Mouse (Mus musculus) MEL (cell line): Measurements from ENCODE around the gene Irs2. TPM values are rescaled to one million over a fixed set of nuclear protein-coding genes. Genes with fewer than 3 reads are reported as not detected.

Experiments used
- DNase-seq: peaks from one replicate; pipeline ENCODE4 v3.0.0; 2011; ENCODE audit warnings: low read depth, low spot score
- H3K27ac ChIP-seq: 2 replicates; pipeline ENCODE4 v1.5.1; 2012; ENCODE audit warnings: low read depth, mild to moderate bottlenecking, control low read depth, low read length, moderate library complexity; ENCODE audit not compliant: control insufficient read depth
- H3K27me3 ChIP-seq, 2 experiments: fragments of 150-350 bp in 1 of 2; sonication (generic) in 1 of 2; 2 replicates each; pipeline ENCODE4 v1.6.1; 2012; ENCODE audit warnings: low read length in 2 of 2, mild to moderate bottlenecking in 2 of 2, improper control_type of control experiment in 1 of 2, moderate library complexity in 1 of 2; ENCODE audit not compliant: insufficient read depth in 2 of 2, control insufficient read depth in 1 of 2
- H3K36me3 ChIP-seq, 2 experiments: 2 replicates each; pipeline ENCODE4 v1.6.1; 2012 to 2014; ENCODE audit warnings: low read length in 2 of 2, improper control_type of control experiment in 1 of 2, inconsistent platforms in 1 of 2, mild to moderate bottlenecking in 1 of 2; ENCODE audit not compliant: insufficient read depth in 2 of 2, control insufficient read depth in 1 of 2
- H3K4me1 ChIP-seq, 2 experiments: fragments of 150-350 bp in 1 of 2; sonication (generic) in 1 of 2; 2 replicates each; pipeline ENCODE4 v1.6.1; 2012; ENCODE audit warnings: low read length in 2 of 2, improper control_type of control experiment in 1 of 2, mild to moderate bottlenecking in 1 of 2; ENCODE audit not compliant: insufficient read depth in 2 of 2, control insufficient read depth in 1 of 2
- H3K4me3 ChIP-seq, 2 experiments: fragments of 150-350 bp in 1 of 2; sonication (generic) in 1 of 2; 2 replicates each; pipeline ENCODE4 v1.5.1; 2012; ENCODE audit warnings: low read depth in 2 of 2, low read length in 2 of 2, mild to moderate bottlenecking in 2 of 2, moderate library complexity in 2 of 2, control low read depth in 1 of 2, improper control_type of control experiment in 1 of 2; ENCODE audit not compliant: control insufficient read depth in 1 of 2, insufficient read depth in 1 of 2
- H3K79me2 ChIP-seq: 2 replicates; pipeline ENCODE4 v1.6.1; 2012; ENCODE audit warnings: mild to moderate bottlenecking, low read length, moderate library complexity; ENCODE audit not compliant: control insufficient read depth, poor library complexity, insufficient read depth
- H3K9ac ChIP-seq: 2 replicates; pipeline ENCODE4 v1.6.1; 2012; ENCODE audit warnings: low read depth, mild to moderate bottlenecking, control low read depth, low read length, moderate library complexity; ENCODE audit not compliant: control insufficient read depth, poor library complexity, severe bottlenecking
- H3K9me3 ChIP-seq: fragments of 150-350 bp; sonication (generic); replicated peaks from 2 replicates; pipeline ENCODE4 v1.6.1; 2012; ENCODE audit warnings: mild to moderate bottlenecking, low read length, improper control_type of control experiment, moderate library complexity; ENCODE audit not compliant: insufficient read depth
- BHLHE40 ChIP-seq: IDR thresholded peaks from 2 replicates; pipeline ENCODE4 v1.6.1; 2012; ENCODE audit warnings: low read depth, mild to moderate bottlenecking, inconsistent platforms, low read length, improper control_type of control experiment, borderline replicate concordance
- CHD1 ChIP-seq: IDR thresholded peaks from 2 replicates; pipeline ENCODE4 v1.6.1; 2012; ENCODE audit warnings: low read depth, mild to moderate bottlenecking, inconsistent platforms, low read length, improper control_type of control experiment
- CHD2 ChIP-seq: IDR thresholded peaks from 2 replicates; pipeline ENCODE4 v1.6.1; 2011; ENCODE audit warnings: low read length, improper control_type of control experiment
- CTCF ChIP-seq, 3 experiments: IDR thresholded peaks in 2 of 3; conservative IDR thresholded peaks in 1 of 3; 2 replicates each; pipeline ENCODE4 v1.5.1; 2011 to 2012; ENCODE audit warnings: low read length in 3 of 3, low read depth in 2 of 3, mild to moderate bottlenecking in 2 of 3, improper control_type of control experiment in 1 of 3, inconsistent platforms in 1 of 3, mixed read lengths in 1 of 3, moderate library complexity in 1 of 3; ENCODE audit not compliant: control insufficient read depth in 1 of 3, insufficient read depth in 1 of 3, poor library complexity in 1 of 3, severe bottlenecking in 1 of 3
- E2F4 ChIP-seq: IDR thresholded peaks from 2 replicates; pipeline ENCODE4 v1.6.1; 2011; ENCODE audit warnings: low read depth, low read length, improper control_type of control experiment, borderline replicate concordance
- GABPA ChIP-seq: IDR thresholded peaks from 2 replicates; pipeline ENCODE4 v1.6.1; 2012; ENCODE audit warnings: low read depth, mild to moderate bottlenecking, inconsistent platforms, low read length, improper control_type of control experiment, moderate library complexity
- HCFC1 ChIP-seq: IDR thresholded peaks from 2 replicates; pipeline ENCODE4 v1.6.1; 2012; ENCODE audit warnings: low read depth, mild to moderate bottlenecking, inconsistent platforms, low read length, improper control_type of control experiment, moderate library complexity
- JUND ChIP-seq: IDR thresholded peaks from 2 replicates; pipeline ENCODE4 v1.6.1; 2011; ENCODE audit warnings: low read depth, mild to moderate bottlenecking, improper control_type of control experiment, low read length
- KAT2A ChIP-seq: conservative IDR thresholded peaks from 2 replicates; pipeline ENCODE4 v1.6.1; 2012; ENCODE audit warnings: low read depth, low read length, improper control_type of control experiment, inconsistent platforms
- MAZ ChIP-seq: IDR thresholded peaks from 2 replicates; pipeline ENCODE4 v1.6.1; 2012; ENCODE audit warnings: low read depth, mild to moderate bottlenecking, inconsistent platforms, low read length, improper control_type of control experiment
- MEF2A ChIP-seq: IDR thresholded peaks from 2 replicates; pipeline ENCODE4 v1.6.1; 2014; ENCODE audit warnings: low read depth, mild to moderate bottlenecking, inconsistent platforms, low read length, improper control_type of control experiment; ENCODE audit not compliant: poor library complexity, insufficient replicate concordance, severe bottlenecking; ENCODE audit errors: extremely low read depth
- MXI1 ChIP-seq: IDR thresholded peaks from 2 replicates; pipeline ENCODE4 v1.6.1; 2011; ENCODE audit warnings: mild to moderate bottlenecking, low read depth, low read length, improper control_type of control experiment
- MYB ChIP-seq: IDR thresholded peaks from 2 replicates; pipeline ENCODE4 v1.6.1; 2011; ENCODE audit warnings: mild to moderate bottlenecking, low read depth, low read length, improper control_type of control experiment
- NELFE ChIP-seq: IDR thresholded peaks from 2 replicates; pipeline ENCODE4 v1.6.1; 2011; ENCODE audit warnings: low read depth, low read length, improper control_type of control experiment
- NRF1 ChIP-seq: IDR thresholded peaks from 2 replicates; pipeline ENCODE4 v1.6.1; 2014; ENCODE audit warnings: low read depth, mild to moderate bottlenecking, inconsistent platforms, low read length, improper control_type of control experiment, moderate library complexity; ENCODE audit not compliant: poor library complexity, insufficient read depth, severe bottlenecking
- POLR2AphosphoS2 ChIP-seq: IDR thresholded peaks from 2 replicates; pipeline ENCODE4 v1.6.1; 2011; ENCODE audit warnings: low read length, improper control_type of control experiment
- POLR2AphosphoS5 ChIP-seq: IDR thresholded peaks from 2 replicates; pipeline ENCODE4 v1.6.1; 2012; ENCODE audit warnings: low read depth, borderline replicate concordance, mild to moderate bottlenecking, inconsistent platforms, low read length, moderate library complexity, mixed read lengths
- SMC3 ChIP-seq: IDR thresholded peaks from 2 replicates; pipeline ENCODE4 v1.6.1; 2011; ENCODE audit warnings: low read depth, low read length, improper control_type of control experiment
- TAL1 ChIP-seq: IDR thresholded peaks from 2 replicates; pipeline ENCODE4 v1.6.1; 2012; ENCODE audit warnings: mild to moderate bottlenecking, inconsistent platforms, low read length, moderate library complexity, mixed read lengths
- TCF12 ChIP-seq: IDR thresholded peaks from 2 replicates; pipeline ENCODE4 v1.6.1; 2014; ENCODE audit warnings: low read depth, mild to moderate bottlenecking, inconsistent platforms, low read length, improper control_type of control experiment, moderate library complexity
- USF2 ChIP-seq, 2 experiments: IDR thresholded peaks; 2 replicates each; pipeline ENCODE4 v1.6.1; 2011 to 2012; ENCODE audit warnings: improper control_type of control experiment in 2 of 2, low read length in 2 of 2, borderline replicate concordance in 1 of 2, inconsistent platforms in 1 of 2, low read depth in 1 of 2, mild to moderate bottlenecking in 1 of 2; ENCODE audit not compliant: insufficient read depth in 1 of 2
- ZC3H11A ChIP-seq: IDR thresholded peaks from 2 replicates; pipeline ENCODE4 v1.6.1; 2012; ENCODE audit warnings: low read depth, mild to moderate bottlenecking, inconsistent platforms, low read length, improper control_type of control experiment
- ZMIZ1 ChIP-seq: IDR thresholded peaks from 2 replicates; pipeline ENCODE4 v1.6.1; 2012; ENCODE audit warnings: low read depth, mild to moderate bottlenecking, inconsistent platforms, low read length, improper control_type of control experiment, moderate library complexity
- polyA plus RNA-seq, 2 experiments: library from polyadenylated mRNA; stranded (reverse) in 1 of 2; unstranded in 1 of 2; fragments of >175 nt in 1 of 2; fragments of >200 nt in 1 of 2; gene quantifications; 2 replicates each; pipeline versions ENCODE4 v1.2.1 to v1.2.4; 2012; ENCODE audit warnings: low replicate concordance in 2 of 2, low read depth in 1 of 2; ENCODE audit not compliant: insufficient read length in 2 of 2, insufficient read depth in 1 of 2, missing spikeins in 1 of 2
- total RNA-seq: library from RNA; depleted of rRNA; stranded (reverse); fragments of 300-350 nt; gene quantifications from 2 replicates; pipeline ENCODE4 v1.2.3, GENCODE M21; 2012

Gene Irs2
- total and polyA plus RNA-seq, 3 experiments, result 16.4 to 23.1 TPM; not detected in 1

DNA sequence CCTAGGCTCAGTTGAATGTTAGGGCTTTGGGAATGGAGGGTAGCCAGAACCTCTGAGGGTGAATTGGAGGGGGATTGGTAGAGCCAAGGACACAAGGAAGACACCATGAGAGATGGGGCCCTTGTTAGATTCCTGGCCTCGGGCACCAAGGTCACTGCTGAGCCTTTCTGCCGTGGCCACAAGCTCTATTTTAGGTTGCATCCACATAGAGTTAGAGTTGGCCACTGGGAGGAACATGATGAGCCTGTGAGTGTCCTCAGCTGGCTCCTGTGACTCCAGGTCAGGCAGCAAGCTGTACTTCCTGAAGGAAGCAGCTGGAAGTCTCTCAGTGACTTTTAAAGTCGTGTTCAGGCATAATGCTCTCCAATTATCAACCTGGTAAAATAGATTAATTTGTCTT is 16.6 kb upstream of the Irs2 start:
- Histone ChIP-seq H3K9ac (no peak overlapping the region), H3K4me1 (no peaks in the 10 kb centered on the region), H3K79me2 (no peaks in the 10 kb centered on the region), H3K36me3 (no peaks in the 10 kb centered on the region), H3K27me3 (peaks cover 0 to 1% of the 10 kb centered on the region in 2 experiments; a peak in 1 of 4 replicates), H3K9me3 (no peaks in the 10 kb centered on the region), H3K4me3 (no peak overlapping the region), H3K27ac (no peak overlapping the region)
- no peak for TF ChIP-seq NRF1
- no peak for TF ChIP-seq SMC3
- TF ChIP-seq MXI1, result no peak
- TF ChIP-seq ZC3H11A, result no peak
- no peak for TF ChIP-seq CHD2
- TF ChIP-seq POLR2AphosphoS2, result no peak
- no peak for TF ChIP-seq NELFE
- TF ChIP-seq TCF12, result no peak
- DNase-seq, result no peak

DNA sequence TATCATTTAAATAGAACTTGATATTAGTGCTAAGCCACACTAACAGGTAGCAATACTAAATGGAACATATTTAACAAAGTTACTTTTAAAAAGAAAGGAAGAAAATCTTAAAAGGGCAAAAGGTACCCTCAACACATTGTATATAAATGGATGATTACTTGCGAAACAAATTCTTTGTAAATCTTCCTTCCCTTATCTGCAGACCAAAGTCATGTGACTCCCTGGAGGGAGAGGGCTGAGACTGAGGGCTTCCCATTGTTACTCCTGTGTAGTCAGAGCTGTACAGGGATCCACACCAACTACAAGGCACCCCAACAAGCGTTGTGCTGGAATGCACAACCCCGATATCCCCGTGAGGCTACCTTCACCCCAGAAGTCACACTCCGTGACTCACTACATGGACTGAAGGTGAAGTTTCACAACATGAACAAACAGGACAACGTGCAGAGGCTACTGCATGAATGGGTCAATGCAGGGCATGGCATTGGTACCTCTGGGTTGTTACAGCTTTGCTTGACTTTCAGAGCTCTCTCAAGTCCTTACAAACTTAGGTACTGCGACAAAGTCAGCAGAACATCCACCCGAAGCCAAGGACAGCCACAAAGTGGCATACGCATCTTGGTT is 12.8 kb upstream of the Irs2 start:
- no peak overlapping the region for H3K27ac ChIP-seq
- H3K36me3 ChIP-seq, result no peaks in the 10 kb centered on the region
- H3K4me1 ChIP-seq, result no peaks in the 10 kb centered on the region
- no peak overlapping the region for H3K4me3 ChIP-seq
- no peak for DNase-seq
- no peaks in the 10 kb centered on the region; a peak in 1 of 4 replicates for H3K27me3 ChIP-seq
- H3K9ac ChIP-seq, result no peak overlapping the region
- H3K79me2 ChIP-seq, result no peaks in the 10 kb centered on the region
- no peaks in the 10 kb centered on the region for H3K9me3 ChIP-seq
- no peak for TF ChIP-seq TAL1
- TF ChIP-seq E2F4, result no peak
- no peak for TF ChIP-seq BHLHE40
- TF ChIP-seq MEF2A, result no peak
- TF ChIP-seq HCFC1, result no peak
- TF ChIP-seq ZMIZ1, result no peak
- TF ChIP-seq KAT2A, result no peak
- no peak for TF ChIP-seq JUND
- TF ChIP-seq CHD1, result no peak
- no peak for TF ChIP-seq MAZ
- no peak for TF ChIP-seq GABPA
- no peak for TF ChIP-seq USF2 (IDR thresholded peaks at IDR 0.05; ENCODE audit: borderline replicate concordance in 1 of 2, insufficient read depth in 1 of 2, low read depth in 1 of 2, low read length in 2 of 2)
- TF ChIP-seq ZC3H11A, result no peak
- no peak for TF ChIP-seq CTCF (IDR thresholded peaks at IDR 0.05 in 2 of 3, conservative IDR thresholded peaks at IDR 0.05 in 1 of 3; ENCODE audit: control insufficient read depth in 1 of 3, insufficient read depth in 1 of 3, low read depth in 2 of 3, low read length in 3 of 3, poor library complexity in 1 of 3, severe bottlenecking in 1 of 3)
- TF ChIP-seq MYB, result no peak
- TF ChIP-seq POLR2AphosphoS5, result no peak
